Mouse (Mus musculus) G1E (cell line): Measurements from ENCODE around the gene Nfic.

Source experiments
- CTCF ChIP-seq: IDR thresholded peaks from 2 replicates; pipeline ENCODE4 v1.5.1; 2012; ENCODE audit warnings: low read depth, low read length, inconsistent platforms, mixed read lengths
- POLR2AphosphoS5 ChIP-seq: IDR thresholded peaks from 2 replicates; pipeline ENCODE4 v1.6.1; 2012; ENCODE audit warnings: low read depth, low read length, inconsistent platforms; ENCODE audit not compliant: insufficient replicate concordance
- TAL1 ChIP-seq: conservative IDR thresholded peaks from 2 replicates; pipeline ENCODE4 v1.6.1; 2012; ENCODE audit warnings: low read depth, low read length, inconsistent platforms, mixed read lengths

GRCm38 (mm10) chr10:81365073-81365472 lies 90.4 kb downstream of the Nfic start:
- TF ChIP-seq POLR2AphosphoS5: peak; percentile 38; the same call in 1 of the 2 replicates
- TF ChIP-seq CTCF: no peak
- TF ChIP-seq TAL1: no peak
